Mouse (Mus musculus) hindbrain, postnatal 0 days (tissue): Measurements from ENCODE around the gene Ccl21b. TPM values are rescaled to one million over a fixed set of nuclear protein-coding genes. Genes with fewer than 3 reads are reported as not detected.
"Not testable (repeated sequence)": the region's sequence is repeated elsewhere in the genome, so short reads cannot be mapped to it uniquely, and the experiment has no call there.

Experiments used
- ATAC-seq: fragments of 200-750 bp; cut with Nextera tagmentation; 2 replicates; pipeline ENCODE4 v1.8.0; 2017; ENCODE audit warnings: mild to moderate bottlenecking, moderate TSS enrichment, moderate library complexity
- DNase-seq: peaks from one replicate; pipeline ENCODE4 v3.0.0-alpha.2; 2015; ENCODE audit warnings: low spot score
- H3K27ac ChIP-seq: fragments of 300-500 bp; sonication (generic); 2 replicates; pipeline ENCODE4 v1.5.1; 2014; ENCODE audit warnings: mild to moderate bottlenecking
- H3K27me3 ChIP-seq: fragments of 300-500 bp; sonication (generic); 2 replicates; pipeline ENCODE4 v1.6.1; 2014; ENCODE audit warnings: low read length, mixed read lengths; ENCODE audit not compliant: insufficient read depth
- H3K36me3 ChIP-seq: fragments of 300-500 bp; sonication (generic); 2 replicates; pipeline ENCODE4 v1.6.1; 2014; ENCODE audit warnings: low read length, mixed read lengths; ENCODE audit not compliant: insufficient read depth
- H3K4me1 ChIP-seq: fragments of 300-500 bp; sonication (generic); 2 replicates; pipeline ENCODE4 v1.6.1; 2014; ENCODE audit warnings: antibody characterized with exemption, low read length, mixed read lengths; ENCODE audit not compliant: insufficient read depth
- H3K4me2 ChIP-seq: fragments of 300-500 bp; sonication (generic); 2 replicates; pipeline ENCODE4 v1.6.1; 2014; ENCODE audit warnings: low read depth, mild to moderate bottlenecking, low read length, moderate library complexity, mixed read lengths
- H3K4me3 ChIP-seq: fragments of 300-500 bp; sonication (generic); 2 replicates; pipeline ENCODE4 v1.5.1; 2014; ENCODE audit warnings: low read length
- H3K9ac ChIP-seq: fragments of 300-500 bp; sonication (generic); replicated peaks from 2 replicates; pipeline ENCODE4 v1.6.1; 2014; ENCODE audit warnings: mild to moderate bottlenecking, low read length, moderate library complexity, mixed read lengths
- H3K9me3 ChIP-seq: fragments of 300-500 bp; sonication (generic); 2 replicates; pipeline ENCODE4 v1.6.1; 2016; ENCODE audit warnings: low read length, mixed read lengths
- WGBS: fragments of 180-500 bp; shearing (Covaris S2); extraction: QIAGEN DNeasy Blood & Tissue Kit; methylation state at CpG from one replicate; pipeline ENCODE4 v1.1.7; 2014; 5-methylcytosine and 5-hydroxymethylcytosine counted together
- polyA plus RNA-seq: library from polyadenylated mRNA; unstranded; fragments of >200 nt; fragmentation: Nextera tagmentation; extraction: Ambion mirVana; gene quantifications from 2 replicates; pipeline ENCODE4 v1.2.1, GENCODE M21; 2015
- total RNA-seq: library from RNA; depleted of rRNA; stranded (reverse); fragments of >200 nt; gene quantifications from 2 replicates; pipeline ENCODE4 v1.2.3, GENCODE M21; 2014; rRNA removed

The Ccl21b gene
- total RNA-seq, result not detected in 2 replicates
- polyA plus RNA-seq, result not detected in 2 replicates

- WGBS, result no CpG with 5 or more reads among the region's 5 CpGs
- ATAC-seq, H3K36me3 ChIP-seq, H3K9ac ChIP-seq, H3K9me3 ChIP-seq, H3K4me3 ChIP-seq, H3K27me3 ChIP-seq, H3K4me2 ChIP-seq, H3K4me1 ChIP-seq, DNase-seq, H3K27ac ChIP-seq: not testable (repeated sequence)
These were observed at the start of gene Ccl21b for GRCm38 (mm10) chr4:42255467-42255866. Gene Ccl21b (plus strand): TSS chr4:42255767.

GRCm38 (mm10) chr4:42240339-42240738, 15.2 kb upstream of the Ccl21b start, which contains the start of gene Gm10600:
Gene Gm10600 (plus strand): TSS chr4:42240639.
- not testable (repeated sequence) for H3K9me3 ChIP-seq, ATAC-seq, DNase-seq, H3K27ac ChIP-seq, H3K4me3 ChIP-seq, H3K27me3 ChIP-seq, H3K4me1 ChIP-seq, H3K4me2 ChIP-seq, H3K36me3 ChIP-seq, H3K9ac ChIP-seq
- WGBS, result no CpG with 5 or more reads among the region's 4 CpGs

- H3K4me3 ChIP-seq, H3K27ac ChIP-seq, H3K4me1 ChIP-seq, H3K27me3 ChIP-seq, H3K9ac ChIP-seq, H3K36me3 ChIP-seq, H3K9me3 ChIP-seq, ATAC-seq, DNase-seq, H3K4me2 ChIP-seq: not testable (repeated sequence)
- no CpG with 5 or more reads among the region's 18 CpGs for WGBS
These were observed 38.4 kb downstream of the Ccl21b start, which contains the start of gene Gm21953 for GRCm38 (mm10) chr4:42293967-42294366. Gene Gm21953 (plus strand): TSS chr4:42294267.

Other genes starting within 250 kb of the Ccl21b start
- gene Gm21093, start 221.0 kb upstream of the Ccl21b start, total RNA-seq, result 1.6 and 2.1 TPM in 2 replicates
- gene Gm21093, start 221.0 kb upstream of the Ccl21b start, polyA plus RNA-seq, result 0.19 and 0.42 TPM in 2 replicates
- gene Gm3893, start 164.6 kb upstream of the Ccl21b start, total RNA-seq, result not detected in 2 replicates
- not detected in 2 replicates for gene Gm3893, start 164.6 kb upstream of the Ccl21b start, polyA plus RNA-seq
- gene Gm13304, start 140.9 kb upstream of the Ccl21b start, total RNA-seq, result not detected in 2 replicates
- not detected in 2 replicates for gene Gm13304, start 140.9 kb upstream of the Ccl21b start, polyA plus RNA-seq
- gene Gm13306, start 102.3 kb upstream of the Ccl21b start, total RNA-seq, result 1.4 TPM in 1 of 2 replicates, not detected in the other
- gene Gm13306, start 102.3 kb upstream of the Ccl21b start, polyA plus RNA-seq, result 5.3 and 8.4 TPM in 2 replicates
- gene Gm13305, start 87.2 kb upstream of the Ccl21b start, total RNA-seq, result 1.4 TPM in 1 of 2 replicates, not detected in the other
- gene Gm13305, start 87.2 kb upstream of the Ccl21b start, polyA plus RNA-seq, result 0.98 TPM in 1 of 2 replicates, not detected in the other
- not detected in 2 replicates for gene Gm10600, start 15.1 kb upstream of the Ccl21b start, total RNA-seq
- not detected in 2 replicates for gene Gm10600, start 15.1 kb upstream of the Ccl21b start, polyA plus RNA-seq
- gene Gm21953, start 38.5 kb downstream of the Ccl21b start, total RNA-seq, result not detected in 2 replicates
- not detected in 2 replicates for gene Gm21953, start 38.5 kb downstream of the Ccl21b start, polyA plus RNA-seq
- gene Fam205a3, start 62.6 kb downstream of the Ccl21b start, total RNA-seq, result 1.8 TPM in 1 of 2 replicates, not detected in the other
- gene Fam205a3, start 62.6 kb downstream of the Ccl21b start, polyA plus RNA-seq, result not detected in 2 replicates
- gene Gm21586, start 183.6 kb downstream of the Ccl21b start, total RNA-seq, result not detected in 2 replicates
- not detected in 2 replicates for gene Gm21586, start 183.6 kb downstream of the Ccl21b start, polyA plus RNA-seq
- 0.78 and 1.6 TPM in 2 replicates for gene Gm2163, start 211.0 kb downstream of the Ccl21b start, total RNA-seq
- gene Gm2163, start 211.0 kb downstream of the Ccl21b start, polyA plus RNA-seq, result 0.09 and 0.10 TPM in 2 replicates